Mouse (Mus musculus): ENCODE data around the gene Ccr10.
"Not testable (repeated sequence)": the region's sequence is repeated elsewhere in the genome, so short reads cannot be mapped to it uniquely, and the experiment has no call there.

Gene Ccr10

GRCm38 (mm10) chr11:101171721-101172433 is 3.4 kb downstream of the Ccr10 start:
- DNase-seq (ENCODE audit: low read depth, low spot score): peak; percentile 93

DNA sequence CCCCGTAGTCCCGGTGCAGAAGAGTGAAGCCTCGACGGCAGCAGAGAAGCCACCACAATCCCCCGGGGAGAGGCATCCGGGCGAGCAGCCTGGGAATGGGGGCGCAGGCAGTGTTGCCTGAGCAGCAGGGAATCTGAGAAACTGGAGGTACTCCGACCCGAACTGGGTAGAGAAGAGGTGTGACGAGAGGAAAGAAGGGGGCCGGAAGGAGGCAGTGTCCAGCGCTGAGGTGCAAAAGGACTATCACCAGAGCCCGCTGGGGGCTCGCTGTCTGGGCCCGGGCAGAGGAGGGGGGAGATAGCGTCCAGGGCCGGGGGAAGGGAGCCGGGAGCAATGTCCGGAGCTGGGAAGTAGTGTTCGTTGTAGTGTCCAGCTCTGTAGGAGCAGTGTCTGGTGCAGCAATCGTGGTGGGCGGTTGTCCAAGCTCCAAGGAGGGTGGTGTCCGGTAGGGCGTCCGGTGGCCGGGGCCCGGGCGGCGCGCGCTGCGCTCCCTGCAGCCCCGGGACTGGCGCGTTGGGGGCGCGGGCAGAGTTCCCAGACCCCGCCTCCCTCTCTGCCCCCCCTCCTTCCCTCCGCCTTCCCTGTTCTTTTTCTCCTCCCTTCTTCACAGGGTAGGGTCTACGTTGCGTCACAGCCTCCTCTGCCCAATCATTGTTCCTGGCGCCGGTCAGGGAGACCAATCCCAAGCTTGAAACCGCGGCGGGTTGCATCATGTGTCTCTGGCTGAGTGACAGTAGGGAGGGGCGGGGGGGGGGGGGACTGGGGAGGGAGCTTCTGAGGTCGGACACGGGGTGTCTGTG is 4.2 kb downstream of the Ccr10 start, which contains the start of gene Plekhh3:
TSS of gene Plekhh3 (minus strand) at position 541 of the 800 bp plus-strand sequence.
- DNase-seq (ENCODE audit: low read depth, low spot score): peak; percentile 98

GRCm38 (mm10) chr11:101170354-101170810 is 4.9 kb downstream of the Ccr10 start, which contains the start of gene Cntnap1:
TSS of gene Cntnap1 (plus strand) at chr11:101170523.
- peak; percentile 66 for DNase-seq (ENCODE audit: low read depth, low spot score)

DNA sequence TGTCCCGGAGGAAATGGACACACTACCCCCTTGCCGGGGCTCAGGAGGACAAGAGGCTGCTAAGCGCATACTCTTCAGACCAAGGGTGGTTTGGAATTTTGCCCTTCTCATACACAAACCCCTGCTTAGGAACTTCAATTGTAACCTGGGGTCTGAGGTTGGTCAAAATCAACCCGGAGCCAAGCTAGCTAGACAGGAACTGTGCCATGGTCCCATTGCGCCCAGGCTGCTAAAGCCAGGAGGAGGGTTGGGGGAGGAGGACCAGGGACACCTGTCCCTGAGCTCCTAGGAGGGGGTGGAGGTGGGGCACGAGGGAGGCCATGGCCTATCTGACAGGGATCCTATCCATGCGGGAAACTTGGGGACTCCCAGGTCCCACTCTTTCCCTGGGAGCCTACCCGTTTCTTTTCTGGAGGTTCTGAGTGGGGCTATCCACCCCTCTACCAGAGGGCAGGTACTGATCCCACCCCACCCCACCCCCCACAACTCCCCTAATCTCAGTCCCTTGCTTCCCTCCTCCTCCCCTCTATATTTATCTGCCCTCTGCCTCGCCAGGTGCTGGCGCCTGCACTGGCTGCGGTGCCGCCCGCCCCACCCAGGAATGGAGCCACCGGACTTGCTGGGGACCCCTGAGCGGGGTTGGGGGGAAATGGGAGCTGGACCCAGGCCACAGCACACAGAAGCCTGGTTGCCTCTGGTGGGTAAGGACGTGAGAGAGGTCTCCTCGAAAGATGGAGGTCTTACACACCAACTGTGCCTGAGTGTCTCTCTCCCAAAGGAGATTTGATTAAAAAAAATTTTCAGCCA is 5.7 kb downstream of the Ccr10 start:
- DNase-seq (ENCODE audit: low read depth, low spot score): no peak

DNA sequence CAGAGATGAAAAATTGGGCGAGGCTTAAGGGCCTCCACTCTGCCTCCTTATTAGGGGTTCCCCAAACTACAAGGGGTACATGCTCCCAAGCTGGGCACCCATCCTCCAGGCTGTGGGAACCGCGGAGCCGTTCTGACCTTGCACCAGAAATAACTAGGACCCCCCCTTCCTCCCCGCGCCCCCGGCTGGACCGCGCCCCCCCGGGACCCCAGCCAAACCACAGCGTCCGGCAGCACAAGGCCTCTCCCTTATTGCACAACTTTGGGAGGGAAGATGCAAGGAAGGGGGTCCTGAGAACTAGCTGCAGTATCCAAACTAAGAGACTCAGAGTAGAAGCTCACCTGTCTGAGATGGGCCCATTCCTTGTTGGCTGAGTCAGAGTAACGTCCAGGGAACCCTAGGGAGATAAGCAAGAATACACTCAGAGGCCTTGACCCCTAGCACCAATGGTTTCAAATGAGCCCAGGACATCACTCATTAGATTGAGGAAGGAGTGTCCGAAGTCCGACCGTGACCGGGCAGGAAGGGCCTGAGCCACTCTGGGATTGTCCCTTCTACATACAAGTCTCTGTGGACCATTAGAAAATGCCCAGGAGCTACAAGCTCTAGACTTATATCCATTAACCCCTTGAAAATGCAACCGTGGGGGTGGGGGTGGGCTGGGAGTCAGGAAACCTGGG is 6.8 kb downstream of the Ccr10 start:
- no peak for DNase-seq (ENCODE audit: low read depth, low spot score)

GRCm38 (mm10) chr11:101167963-101168300 is 7.3 kb downstream of the Ccr10 start:
- DNase-seq (ENCODE audit: low read depth, low spot score): no peak

DNA sequence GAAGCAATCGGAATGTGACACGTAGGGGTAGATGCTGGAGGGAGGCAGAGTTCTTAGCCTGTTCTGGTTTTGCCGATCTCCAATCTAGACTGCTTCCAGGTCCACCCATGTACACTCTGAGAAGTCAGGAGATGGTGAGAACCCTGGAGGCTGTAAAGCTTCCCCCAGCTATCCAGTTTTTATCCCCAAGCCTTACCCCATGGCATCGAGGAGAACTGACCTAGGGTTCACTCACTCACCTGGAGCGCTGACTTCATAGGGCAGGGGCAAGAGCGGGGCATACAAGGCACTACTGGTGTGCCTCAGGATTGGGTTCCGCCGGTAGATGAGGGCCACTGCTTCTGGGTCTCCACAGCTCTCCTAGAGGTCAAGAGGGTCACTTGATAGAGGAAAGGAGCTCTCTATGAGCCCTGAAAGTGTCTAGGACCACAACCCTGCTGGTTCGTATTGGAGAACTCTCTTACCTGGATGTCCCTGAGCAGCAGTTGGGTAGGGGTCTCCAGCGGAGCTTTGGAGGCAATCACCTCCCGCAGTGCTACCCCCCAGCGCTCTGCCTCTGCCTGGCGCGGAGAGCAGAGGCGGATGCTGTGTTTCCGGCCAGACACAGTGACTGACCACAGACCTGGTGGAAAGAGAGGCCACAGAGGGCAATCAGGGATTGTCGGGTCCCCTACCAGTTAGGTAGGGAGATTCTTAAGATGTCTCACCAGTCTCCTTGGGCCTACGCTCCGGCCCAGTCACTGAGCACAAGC is 7.9 kb downstream of the Ccr10 start:
- no peak for DNase-seq (ENCODE audit: low read depth, low spot score)

- no peak for DNase-seq (ENCODE audit: low read depth, low spot score)
Measured at GRCm38 (mm10) chr11:101166357-101166756, 8.9 kb downstream of the Ccr10 start.

GRCm38 (mm10) chr11:101164677-101165580 is 10.3 kb downstream of the Ccr10 start:
- no peak for DNase-seq (ENCODE audit: low read depth, low spot score)

GRCm38 (mm10) chr11:101164351-101164665 is 10.9 kb downstream of the Ccr10 start:
- no peak for DNase-seq (ENCODE audit: low read depth, low spot score)

DNA sequence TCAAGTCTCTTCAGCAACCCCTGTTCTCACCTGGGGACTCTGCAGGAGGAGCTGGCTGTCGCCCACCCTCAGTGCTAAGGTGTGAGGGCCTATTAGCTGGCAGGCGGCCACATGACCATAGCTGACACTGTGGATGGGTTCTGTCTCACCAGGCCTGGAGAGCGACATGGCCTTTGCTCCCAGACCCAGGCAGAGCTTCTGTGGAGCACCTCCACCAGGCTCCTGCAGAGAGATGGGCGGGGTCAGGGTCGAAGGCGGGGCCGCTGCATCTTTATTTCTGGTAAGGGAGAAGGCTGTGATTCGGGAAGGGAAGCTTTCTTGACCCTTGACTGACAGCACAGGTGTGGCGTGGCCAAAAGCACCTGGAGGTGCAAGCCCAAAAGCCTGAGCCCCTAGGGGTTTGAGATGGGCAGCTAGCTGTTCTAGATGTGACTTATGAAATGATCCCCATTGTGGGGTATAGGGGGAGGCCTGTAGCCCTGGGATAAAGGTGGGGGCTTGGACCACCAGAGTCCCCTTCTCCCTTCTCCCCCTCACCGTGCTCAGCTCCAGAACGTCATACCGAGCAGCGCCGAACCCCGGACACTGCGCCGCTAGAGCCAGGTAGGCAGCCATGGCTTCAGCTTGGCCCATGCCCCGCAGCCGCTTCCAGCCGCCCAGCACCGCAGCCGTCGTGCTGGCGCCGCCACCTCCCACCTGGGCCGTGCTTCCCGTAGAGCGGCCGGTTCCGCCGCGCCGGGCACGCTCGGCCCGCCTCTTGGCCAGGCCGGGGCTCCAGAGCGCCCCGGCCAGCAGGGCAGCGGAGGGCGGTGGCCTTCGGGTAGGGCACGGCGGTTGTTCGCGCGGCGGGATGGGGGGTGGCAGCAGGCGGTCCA is 11.5 kb downstream of the Ccr10 start:
- DNase-seq (ENCODE audit: low read depth, low spot score): no peak

DNA sequence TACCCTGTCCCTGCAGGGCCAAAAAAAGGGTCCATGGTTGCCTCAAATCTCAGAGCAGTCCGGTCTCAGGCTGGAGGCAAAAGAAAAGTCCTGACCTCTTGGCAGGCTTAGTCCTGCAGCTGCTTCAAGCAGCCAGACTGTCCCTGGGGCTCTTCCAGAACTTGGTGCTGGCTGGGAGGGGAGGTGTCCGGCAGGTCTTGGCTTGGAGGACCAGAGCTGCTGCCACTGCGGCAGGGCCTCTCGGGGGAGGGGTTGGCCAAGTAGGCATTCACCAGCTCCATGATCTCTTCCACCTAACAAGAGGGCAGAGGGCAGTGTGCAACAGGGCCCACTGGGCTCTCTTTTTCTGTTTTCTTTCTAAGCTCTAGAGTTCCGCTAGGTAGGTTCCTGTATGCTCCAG is 12.5 kb downstream of the Ccr10 start:
- DNase-seq (ENCODE audit: low read depth, low spot score): peak; percentile 70

DNA sequence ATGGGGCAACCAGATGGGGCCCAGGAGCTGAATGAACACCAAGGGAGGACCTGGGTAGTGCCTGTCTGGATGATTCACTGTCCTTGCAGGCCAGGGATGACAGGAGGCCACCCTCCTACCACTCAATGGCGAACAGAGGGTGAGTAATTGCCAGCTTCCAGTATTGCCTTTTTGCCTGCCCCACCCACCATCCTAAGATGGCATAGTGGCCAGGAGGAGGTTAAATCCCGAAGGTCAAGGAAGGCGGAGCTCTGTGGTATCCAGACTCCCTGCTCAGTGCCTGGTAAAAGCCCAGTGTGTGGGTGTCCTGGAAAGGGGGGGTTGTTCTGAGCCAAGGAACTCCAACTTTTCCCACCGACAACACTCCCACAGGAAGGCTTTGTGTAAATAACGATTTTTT is 12.9 kb downstream of the Ccr10 start:
- DNase-seq (ENCODE audit: low read depth, low spot score): peak; percentile 74

- no peak for DNase-seq (ENCODE audit: low read depth, low spot score)
Measured at GRCm38 (mm10) chr11:101161551-101161950, 13.7 kb downstream of the Ccr10 start.

- DNase-seq (ENCODE audit: low read depth, low spot score): not testable (repeated sequence)
Measured at GRCm38 (mm10) chr11:101160981-101161505, 14.2 kb downstream of the Ccr10 start.

DNA sequence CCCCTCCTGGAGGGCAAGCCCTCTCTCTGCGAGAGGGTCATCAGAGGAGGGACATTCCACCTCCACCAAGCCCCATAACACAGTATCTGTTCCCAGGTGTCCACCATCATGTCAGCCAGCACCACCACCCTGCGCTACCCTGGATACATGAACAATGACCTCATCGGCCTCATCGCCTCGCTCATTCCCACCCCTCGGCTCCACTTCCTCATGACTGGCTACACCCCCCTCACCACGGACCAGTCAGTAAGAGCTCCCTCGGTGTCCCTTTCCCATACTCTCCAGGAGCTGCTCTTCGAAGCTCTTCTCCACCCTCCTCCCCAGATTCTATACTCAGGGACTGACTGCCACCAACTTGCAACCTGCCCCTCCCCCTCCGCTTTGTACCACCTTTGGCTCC is 15.1 kb downstream of the Ccr10 start:
- DNase-seq (ENCODE audit: low read depth, low spot score): not testable (repeated sequence)

GRCm38 (mm10) chr11:101155728-101156371 is 19.4 kb downstream of the Ccr10 start, which contains the start of gene Tubg2:
TSS of gene Tubg2 (plus strand) at chr11:101155907.
- no peak for DNase-seq (ENCODE audit: low read depth, low spot score)

GRCm38 (mm10) chr11:101155151-101155550 is 20.1 kb downstream of the Ccr10 start:
- DNase-seq (ENCODE audit: low read depth, low spot score): no peak
